12 mouse cellular contexts compared by ENCODE assay signal in the genomic region with DNA sequence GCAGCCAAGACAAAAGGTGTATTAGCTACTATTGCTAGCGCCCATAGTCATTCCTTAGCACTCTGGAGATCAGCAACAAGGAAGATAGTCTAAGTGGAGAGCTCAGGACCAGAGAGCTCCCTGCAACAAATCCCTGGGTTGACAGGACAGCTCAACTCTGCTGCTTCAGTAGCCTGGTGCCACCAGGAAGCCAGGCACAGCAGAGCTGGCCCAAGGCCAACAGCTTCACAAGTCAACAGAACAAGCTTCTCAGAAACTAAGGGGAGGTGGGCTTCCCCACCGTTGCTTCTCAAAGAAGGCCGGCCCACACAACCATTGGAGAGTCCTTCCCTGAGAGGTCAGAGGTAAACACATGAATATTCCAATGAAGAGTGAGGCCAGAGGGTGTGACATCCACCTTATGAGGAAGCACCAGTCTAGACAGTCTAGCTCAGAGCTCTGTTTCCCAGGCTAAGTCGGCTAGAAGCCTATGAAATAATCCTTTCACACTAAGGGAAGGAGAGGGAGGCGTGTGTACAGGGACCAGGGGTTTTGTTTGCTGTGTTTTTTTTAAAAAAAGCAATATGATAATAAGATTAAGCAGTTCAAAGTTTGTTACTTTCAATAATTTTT.
DNase-seq lines count a peak whose midpoint lies in the region; ATAC-seq and TF ChIP-seq lines count a peak whose summit lies in the region.
"Had no signal": no experiment of that assay in that cellular context is flagged by ENCODE, and none has a peak within 500 bp of the region (broad histone marks: within the 10 kb centered on the region; RNA-seq: fewer than 3 reads in every experiment).

No protein-coding gene starts in this region.

- no peak overlapping the region for H3K9ac ChIP-seq in forebrain, embryonic 14.5 days (ENCODE audit: low read length)
- H3K9ac ChIP-seq in forebrain, postnatal 0 days, result no peak overlapping the region
- no peak overlapping the region for H3K9ac ChIP-seq in kidney, embryonic 14.5 days (ENCODE audit: low read depth, low read length)
- H3K9ac ChIP-seq in neural tube, embryonic 15.5 days (replicated peaks), result no peak overlapping the region

- no peaks in the 10 kb centered on the region for H3K9me3 ChIP-seq in forebrain, embryonic 14.5 days (replicated peaks; ENCODE audit: control insufficient read depth, low read length)
- H3K9me3 ChIP-seq in forebrain, postnatal 0 days (ENCODE audit: low read length), result no peaks in the 10 kb centered on the region
- H3K9me3 ChIP-seq in kidney, embryonic 14.5 days (ENCODE audit: control insufficient read depth, low read length), result no peaks in the 10 kb centered on the region; the same call in 1 of the 2 replicates
- no peaks in the 10 kb centered on the region for H3K9me3 ChIP-seq in neural tube, embryonic 15.5 days (replicated peaks)
- H3K9me3 ChIP-seq: forebrain, embryonic 10.5 days had no signal

- ATAC-seq in forebrain, embryonic 14.5 days, result no peak
- ATAC-seq in forebrain, postnatal 0 days, result no peak
- ATAC-seq in kidney, embryonic 14.5 days (ENCODE audit: low FRiP score, low TSS enrichment), result no peak
- no peak for ATAC-seq in neural tube, embryonic 15.5 days (ENCODE audit: low FRiP score)

- no peak for TF ChIP-seq CTCF in forebrain, postnatal 0 days (IDR thresholded peaks at IDR 0.05; ENCODE audit: low read depth)

- H3K27ac ChIP-seq in forebrain, embryonic 14.5 days (ENCODE audit: low read depth, low read length), result no peak overlapping the region
- no peak overlapping the region for H3K27ac ChIP-seq in forebrain, postnatal 0 days (ENCODE audit: low read depth, low read length)
- no peak overlapping the region for H3K27ac ChIP-seq in kidney, embryonic 14.5 days (ENCODE audit: low read depth, low read length)
- H3K27ac ChIP-seq in neural tube, embryonic 15.5 days (replicated peaks), result no peak overlapping the region
- H3K27ac ChIP-seq: forebrain, embryonic 10.5 days; hindbrain, embryonic 10.5 days had no signal

- H3K36me3 ChIP-seq in forebrain, embryonic 14.5 days (ENCODE audit: control insufficient read depth, insufficient read depth, low read length), result no peaks in the 10 kb centered on the region
- no peaks in the 10 kb centered on the region for H3K36me3 ChIP-seq in forebrain, postnatal 0 days (ENCODE audit: insufficient read depth)
- H3K36me3 ChIP-seq in kidney, embryonic 14.5 days (ENCODE audit: control insufficient read depth, insufficient read depth, low read length), result no peaks in the 10 kb centered on the region
- no peaks in the 10 kb centered on the region for H3K36me3 ChIP-seq in neural tube, embryonic 15.5 days
- H3K36me3 ChIP-seq: forebrain, embryonic 10.5 days; hindbrain, embryonic 10.5 days had no signal

- no peak overlapping the region for H3K4me3 ChIP-seq in forebrain, embryonic 14.5 days (ENCODE audit: low read depth, low read length)
- no peak overlapping the region for H3K4me3 ChIP-seq in forebrain, postnatal 0 days (ENCODE audit: low read depth, low read length)
- H3K4me3 ChIP-seq in kidney, embryonic 14.5 days (ENCODE audit: low read length), result no peak overlapping the region
- no peak overlapping the region for H3K4me3 ChIP-seq in neural tube, embryonic 15.5 days (replicated peaks)
- H3K4me3 ChIP-seq: forebrain, embryonic 10.5 days; hindbrain, embryonic 10.5 days had no signal

- no peaks in the 10 kb centered on the region for H3K27me3 ChIP-seq in forebrain, embryonic 14.5 days (replicated peaks; ENCODE audit: control insufficient read depth, insufficient read depth, low read length)
- H3K27me3 ChIP-seq in forebrain, postnatal 0 days (ENCODE audit: insufficient read depth, low read length), result no peaks in the 10 kb centered on the region
- no peaks in the 10 kb centered on the region for H3K27me3 ChIP-seq in kidney, embryonic 14.5 days (ENCODE audit: control insufficient read depth, insufficient read depth, low read length)
- H3K27me3 ChIP-seq in neural tube, embryonic 15.5 days (replicated peaks), result no peaks in the 10 kb centered on the region

- DNase-seq in forebrain, embryonic 14.5 days (ENCODE audit: low spot score), result peak; percentile 40
- no peak for DNase-seq in forebrain, postnatal 0 days
- DNase-seq in kidney, postnatal 4 days, result peak; percentile 49 to 64
- DNase-seq in right cerebral cortex, postnatal 4 days, result peak; percentile 46
- DNase-seq in right cerebral cortex, postnatal 25 days, result no peak
- DNase-seq in spleen, postnatal 4 days (ENCODE audit: low spot score in 2 of 2), result no peak
- DNase-seq: gastrocnemius, postnatal 36 days; thymus, postnatal 25 days had no signal

- no peak overlapping the region for H3K4me2 ChIP-seq in forebrain, embryonic 14.5 days (ENCODE audit: low read length)
- no peak overlapping the region for H3K4me2 ChIP-seq in forebrain, postnatal 0 days (ENCODE audit: low read depth)
- no peak overlapping the region for H3K4me2 ChIP-seq in kidney, embryonic 14.5 days (replicated peaks; ENCODE audit: low read depth, low read length)
- no peak overlapping the region for H3K4me2 ChIP-seq in neural tube, embryonic 15.5 days

- 57% methylated on average over 5 of the region's 5 CpGs for WGBS in forebrain, embryonic 14.5 days
- WGBS in forebrain, postnatal 0 days, result 62% methylated on average over 5 of the region's 5 CpGs
- 65% methylated on average over 5 of the region's 5 CpGs for WGBS in kidney, embryonic 14.5 days
- 69% methylated on average over 5 of the region's 5 CpGs for WGBS in neural tube, embryonic 15.5 days

- H3K4me1 ChIP-seq in forebrain, embryonic 14.5 days (ENCODE audit: control insufficient read depth, insufficient read depth, low read length), result no peaks in the 10 kb centered on the region
- no peaks in the 10 kb centered on the region for H3K4me1 ChIP-seq in forebrain, postnatal 0 days (ENCODE audit: insufficient read depth)
- peaks cover 5% of the 10 kb centered on the region; the same call in 1 of the 2 replicates for H3K4me1 ChIP-seq in kidney, embryonic 14.5 days (ENCODE audit: control insufficient read depth, insufficient read depth, low read length)
- no peaks in the 10 kb centered on the region for H3K4me1 ChIP-seq in neural tube, embryonic 15.5 days
- H3K4me1 ChIP-seq: hindbrain, embryonic 10.5 days had no signal

Comparison
In these comparisons a context has a peak if more than half of its experiments do, and no peak if none do; other contexts are left out.
1. DNase-seq: peak in forebrain, embryonic 14.5 days (single experiment), kidney, postnatal 4 days (2 of 2) and right cerebral cortex, postnatal 4 days (single experiment); none in forebrain, postnatal 0 days (single experiment), right cerebral cortex, postnatal 25 days (single experiment) and spleen, postnatal 4 days (0 of 2).